Mouse (Mus musculus) spleen, adult 18-20 months (tissue): ENCODE results near the gene Cd300lb.
"Not testable (repeated sequence)": the region's sequence is repeated elsewhere in the genome, so short reads cannot be mapped to it uniquely, and the experiment has no call there.

Source experiments
- DNase-seq, 2 experiments: peaks; one replicate each; pipeline ENCODE4 v3.0.0; 2022; ENCODE audit warnings: mixed read lengths in 2 of 2

Gene Cd300lb

DNA sequence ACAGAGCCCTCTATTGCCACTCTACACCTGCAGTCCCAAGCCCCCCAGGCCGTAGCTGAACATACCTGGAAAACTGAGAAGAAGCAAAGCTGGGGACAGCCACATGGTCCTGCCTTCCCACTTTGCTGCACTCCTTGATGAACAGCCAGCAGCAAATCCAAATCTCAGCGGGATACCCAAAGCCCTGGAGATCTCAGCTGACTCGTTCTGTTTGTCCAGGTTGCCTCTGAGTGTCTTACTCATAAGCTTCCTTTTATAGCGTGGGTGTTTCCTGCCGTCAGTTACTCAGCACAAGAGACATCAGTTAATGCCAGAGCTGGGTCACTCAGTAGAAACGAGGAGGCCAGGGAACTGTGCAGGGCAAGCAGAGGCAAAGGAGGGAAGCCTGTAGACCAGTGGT lies at the start of gene Cd300lb:
Gene Cd300lb (minus strand): TSS at position 243 of the 400 bp plus-strand sequence.
- DNase-seq: no peak

DNA sequence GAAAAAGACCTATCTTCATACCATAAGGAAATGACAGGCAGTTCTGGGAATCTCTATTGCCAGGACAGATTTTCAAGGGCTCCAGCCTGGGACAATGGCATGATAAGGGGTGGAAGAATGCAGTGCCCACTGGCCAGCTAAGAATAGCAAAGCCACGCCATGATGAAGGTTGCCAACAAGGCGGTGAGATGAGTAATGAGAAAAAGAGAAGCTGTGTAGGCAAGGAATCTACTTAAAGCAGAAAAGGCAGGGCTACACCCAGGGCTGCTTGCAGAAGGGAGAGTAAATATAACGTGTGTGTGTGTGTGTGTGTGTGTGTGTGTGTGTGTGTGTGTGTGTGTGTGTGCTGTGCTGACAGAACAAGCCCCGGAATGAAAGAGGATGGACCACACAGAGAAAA lies 47.7 kb upstream of the Cd300lb start:
- no peak for DNase-seq

DNA sequence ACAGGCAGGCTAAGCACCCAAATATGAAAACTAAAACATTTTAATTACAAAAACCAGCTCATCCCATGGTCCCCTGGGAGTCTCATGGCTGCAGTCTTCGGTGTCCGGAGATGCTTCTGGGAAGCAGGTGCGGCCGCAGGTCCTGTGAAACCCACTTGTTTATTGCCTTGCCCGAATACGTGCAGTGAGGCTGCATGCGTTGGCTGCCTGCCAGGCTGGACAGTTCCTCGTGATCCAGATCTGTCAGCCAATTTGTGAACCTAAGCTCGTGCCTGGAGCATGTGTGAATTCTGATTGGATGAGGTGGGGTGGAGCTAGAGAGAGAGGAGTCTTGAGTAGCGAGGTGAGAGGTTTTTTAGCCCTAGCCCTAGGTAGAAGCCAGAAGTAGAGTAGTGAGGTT lies 38.5 kb upstream of the Cd300lb start:
- no peak for DNase-seq

DNA sequence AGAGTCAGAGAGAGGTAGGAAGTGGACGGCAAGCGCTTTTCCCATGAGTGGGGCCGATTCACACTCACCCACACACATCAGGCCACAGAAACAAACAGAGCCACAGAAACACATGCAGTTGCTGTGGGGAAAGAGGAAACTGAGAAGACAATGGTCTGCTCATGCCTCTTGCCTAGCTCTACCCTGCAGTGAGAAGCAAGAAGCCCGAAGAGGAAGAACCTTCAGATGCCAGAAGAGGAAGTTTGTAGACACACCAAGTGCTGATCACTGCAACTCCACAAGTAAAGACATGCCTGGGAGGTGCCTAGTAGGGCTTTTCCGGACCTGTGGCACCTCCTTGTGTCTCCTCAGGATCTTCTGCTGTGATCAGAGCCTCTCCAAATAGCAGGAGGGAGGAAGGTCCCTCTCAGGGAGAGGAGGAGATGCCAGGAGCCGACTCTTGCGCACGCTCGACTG lies 34.6 kb upstream of the Cd300lb start, which contains the start of gene Cd300c:
Gene Cd300c (minus strand): TSS at position 406 of the 456 bp plus-strand sequence.
- no peak for DNase-seq

DNA sequence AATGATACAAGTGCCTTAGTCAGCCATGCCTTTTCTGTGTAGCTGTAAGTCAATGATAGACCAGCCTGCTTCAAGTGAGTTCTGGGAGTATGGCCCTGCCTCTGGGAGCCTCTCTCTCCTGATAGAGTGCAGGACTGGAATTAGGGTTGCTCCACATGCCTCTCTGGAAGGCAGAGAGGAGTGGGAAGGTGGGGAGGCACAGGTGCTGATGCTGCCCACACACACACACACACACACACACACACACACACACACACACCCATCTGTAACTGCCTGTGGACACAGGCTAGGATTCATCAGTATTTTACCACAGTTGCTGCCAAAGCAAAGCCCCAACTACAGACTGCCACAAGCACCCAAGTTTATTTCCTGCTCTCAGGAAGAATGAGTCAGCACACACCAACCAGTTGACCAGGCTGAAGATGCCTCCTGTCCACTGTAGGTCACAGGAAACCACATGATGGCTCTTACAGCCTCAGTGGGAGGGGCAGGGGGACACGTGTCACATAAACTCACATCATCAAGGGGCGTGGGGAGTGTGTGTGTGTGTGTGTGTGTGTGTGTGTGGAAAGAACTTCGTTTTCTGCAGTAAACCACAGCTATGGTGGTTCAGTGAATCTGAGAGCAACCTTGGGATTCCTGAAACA lies 31.1 kb upstream of the Cd300lb start:
- no peak for DNase-seq

DNA sequence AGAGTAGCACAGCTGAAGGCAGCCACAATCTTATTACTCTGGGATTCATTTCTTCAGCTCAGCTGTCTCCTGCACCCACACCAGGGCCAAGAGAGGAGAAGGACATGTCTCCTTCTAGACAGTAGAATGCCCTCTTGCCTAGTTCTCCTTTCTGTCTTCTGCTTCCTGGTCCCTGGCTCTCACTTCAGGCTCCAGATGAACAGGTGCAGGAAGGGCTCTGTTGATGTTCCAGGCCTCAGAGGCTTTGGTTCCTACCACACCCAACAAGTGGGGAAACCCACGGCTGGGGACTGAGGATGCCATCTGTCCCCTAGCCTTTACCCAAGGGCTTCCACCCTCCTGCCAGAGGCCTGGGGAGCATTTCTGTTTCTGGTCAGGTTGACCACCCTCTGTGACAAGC lies 26.2 kb upstream of the Cd300lb start:
- no peak for DNase-seq

DNA sequence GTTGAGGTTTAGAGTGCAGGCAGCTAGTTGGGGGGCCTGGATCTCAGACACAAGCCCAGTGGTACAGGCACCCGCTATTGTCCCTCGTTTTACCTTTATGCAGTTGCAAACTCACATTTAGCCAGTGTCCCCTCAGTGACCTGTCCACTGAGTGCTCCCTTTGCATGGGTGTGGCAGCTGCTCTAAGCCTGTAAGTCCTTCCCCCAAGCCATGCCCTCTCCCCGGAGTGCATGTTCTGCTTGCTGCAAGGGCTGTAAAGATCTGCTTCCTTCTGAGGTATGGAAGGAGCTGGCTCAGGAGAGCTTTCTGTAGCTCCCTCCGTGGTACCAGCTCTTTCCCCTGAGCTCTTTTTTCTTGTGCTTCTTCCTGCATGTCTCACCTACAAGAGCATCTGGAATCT lies 595 bp downstream of the Cd300lb start:
- no peak for DNase-seq

DNA sequence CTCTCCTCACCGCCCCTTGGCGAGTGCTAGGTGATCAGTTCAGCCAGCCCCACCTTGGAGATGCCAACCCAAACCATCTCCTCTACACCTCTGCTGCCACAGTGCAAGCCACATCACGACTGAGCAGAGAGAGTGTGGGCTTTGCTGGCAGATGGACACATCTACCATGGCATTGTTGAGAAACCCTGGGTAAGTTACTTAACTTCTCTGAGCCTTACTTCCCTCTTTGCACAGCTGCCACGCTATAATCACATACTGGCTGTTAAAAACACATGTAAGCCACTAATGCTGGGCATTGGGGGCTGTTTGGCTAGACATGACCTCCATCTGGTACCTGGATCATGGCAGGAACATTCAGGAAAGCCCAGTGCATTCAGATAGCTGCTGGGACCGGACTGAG lies 3.1 kb downstream of the Cd300lb start:
- no peak for DNase-seq

DNA sequence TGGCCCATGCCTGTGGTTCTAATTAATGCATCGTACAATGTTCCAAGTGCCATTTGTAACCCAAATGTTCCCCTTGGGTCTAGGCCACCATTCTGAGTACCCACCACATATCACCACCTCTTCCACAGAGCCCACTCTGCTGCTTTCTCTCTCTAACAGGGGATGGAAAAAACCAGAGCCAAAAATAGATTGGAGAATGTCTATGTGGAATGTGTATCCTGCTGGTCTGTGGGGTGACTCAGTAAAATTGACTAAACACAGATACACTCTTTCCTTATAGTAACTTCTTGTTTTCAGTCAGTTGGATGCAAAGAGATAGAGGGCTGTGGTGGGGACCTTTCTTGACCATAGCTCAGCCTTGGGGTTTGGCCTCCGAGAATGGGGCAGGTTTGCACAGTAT lies 4.6 kb downstream of the Cd300lb start:
- no peak for DNase-seq

DNA sequence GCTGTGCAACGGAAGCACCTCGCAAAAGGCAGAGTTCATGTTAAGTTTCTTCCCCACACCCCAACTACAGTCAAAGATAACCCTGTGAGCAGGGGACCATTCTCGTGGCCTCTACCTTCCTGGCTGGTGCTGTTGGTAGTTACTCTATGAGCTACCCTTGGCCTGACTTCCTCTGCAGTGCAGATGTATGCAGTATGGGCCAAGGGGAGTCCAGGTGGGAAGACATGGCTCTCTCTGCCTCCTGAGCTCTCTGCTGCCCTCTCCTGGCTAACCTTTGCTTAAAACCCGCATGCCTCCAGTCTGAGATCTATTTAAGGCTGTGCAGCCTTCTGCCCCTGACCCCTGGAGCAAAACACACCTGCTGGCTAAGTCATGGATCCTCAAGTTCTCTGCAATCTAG lies 10.2 kb downstream of the Cd300lb start:
- peak in 1 of 2 experiments; percentile 52 for DNase-seq

DNA sequence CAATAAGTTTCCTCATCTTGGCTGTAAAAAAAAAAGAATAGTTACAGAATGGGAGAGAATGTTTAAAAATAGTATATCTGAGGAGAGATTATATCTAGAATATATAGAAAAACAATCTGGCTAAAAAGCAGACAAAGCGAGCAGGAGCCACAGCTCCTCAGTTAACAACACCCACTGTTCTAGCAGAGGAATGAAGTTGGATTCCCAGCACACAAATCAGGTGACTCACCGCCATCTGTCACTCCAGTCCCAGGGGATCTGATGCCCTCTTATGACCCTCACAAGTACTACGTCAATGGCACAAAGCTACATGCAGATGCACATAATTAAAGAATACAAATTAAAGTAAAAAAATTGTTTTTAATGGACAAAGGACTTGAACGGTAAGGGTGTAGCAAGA lies 11.7 kb downstream of the Cd300lb start:
- no peak for DNase-seq

DNA sequence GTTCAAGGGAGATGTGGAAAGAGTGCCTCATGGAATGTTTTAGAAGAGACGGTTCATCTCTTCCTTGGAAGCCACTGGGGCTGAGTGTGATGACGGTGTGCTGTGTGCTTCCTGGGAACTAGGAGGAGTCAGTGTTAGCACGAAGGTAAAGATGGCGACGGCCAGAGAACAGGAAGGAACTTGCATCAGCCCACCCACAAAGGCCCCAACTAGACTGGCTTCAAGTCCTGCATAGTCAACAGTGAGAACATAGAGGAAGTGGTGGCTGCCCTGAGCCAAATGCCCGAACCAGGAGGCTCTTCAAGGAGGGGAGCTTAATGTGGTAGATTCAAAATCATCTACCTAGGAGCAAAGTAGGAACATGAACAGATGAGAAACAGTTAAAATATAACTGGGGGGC lies 17.1 kb downstream of the Cd300lb start:
- DNase-seq: no peak

DNA sequence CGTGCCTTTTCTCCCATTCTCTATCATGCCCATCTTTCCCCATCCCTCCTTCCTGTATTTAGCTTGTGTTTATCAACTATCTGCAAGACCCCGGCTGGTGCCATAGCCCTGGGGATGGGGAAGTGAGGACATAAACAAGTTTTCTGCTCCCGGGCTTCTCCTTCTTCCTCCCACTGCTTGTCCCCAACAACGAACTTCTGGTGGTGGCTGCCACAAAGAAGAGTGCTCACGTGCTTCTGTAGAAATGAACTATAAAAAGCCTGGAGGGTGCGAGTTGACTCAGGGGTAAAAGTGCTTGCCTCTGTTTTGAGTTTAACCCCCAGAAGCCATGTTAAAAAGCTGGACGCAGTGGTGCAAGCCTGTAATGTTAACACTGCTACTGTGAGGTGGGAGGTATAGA lies 19.2 kb downstream of the Cd300lb start:
- no peak for DNase-seq

DNA sequence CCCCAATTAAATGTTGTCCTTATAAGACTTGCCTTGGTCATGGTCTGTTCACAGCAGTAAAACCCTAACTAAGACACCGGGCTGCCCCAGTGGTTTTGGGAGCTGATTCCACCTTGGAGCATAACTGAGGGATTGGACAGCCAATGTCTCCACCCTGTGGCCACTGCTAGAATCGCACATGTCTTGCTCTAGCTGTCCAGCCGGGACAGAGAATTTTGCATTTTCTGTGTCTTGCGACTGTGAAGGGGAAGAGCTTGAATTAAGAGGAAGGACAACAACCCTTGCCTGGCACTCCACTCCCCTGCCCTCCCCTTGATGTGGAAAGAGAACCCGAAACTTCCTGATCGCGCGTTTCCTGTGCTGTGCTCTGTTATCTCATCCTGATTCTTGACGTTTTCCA lies 21.3 kb downstream of the Cd300lb start:
- DNase-seq: peak; percentile 32 to 71

DNA sequence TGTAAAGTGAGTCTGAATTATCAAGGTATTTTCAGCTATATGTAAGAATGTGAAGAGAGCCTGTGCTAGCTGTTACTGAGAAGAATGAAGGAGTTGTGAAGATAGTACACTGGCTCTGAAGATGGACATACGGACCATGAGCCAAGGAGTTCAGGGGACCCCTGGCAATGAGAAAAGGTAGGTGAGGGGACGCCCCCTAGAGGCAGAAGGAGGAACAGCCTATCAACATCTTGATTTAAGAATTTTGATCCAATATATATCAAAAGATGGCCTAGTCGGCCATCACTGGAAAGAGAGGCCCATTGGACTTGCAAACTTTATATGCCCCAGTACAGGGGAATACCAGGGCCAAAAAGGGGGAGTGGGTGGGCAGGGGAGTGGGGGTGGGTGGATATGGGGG lies 24.6 kb downstream of the Cd300lb start:
- DNase-seq: not testable (repeated sequence)

DNA sequence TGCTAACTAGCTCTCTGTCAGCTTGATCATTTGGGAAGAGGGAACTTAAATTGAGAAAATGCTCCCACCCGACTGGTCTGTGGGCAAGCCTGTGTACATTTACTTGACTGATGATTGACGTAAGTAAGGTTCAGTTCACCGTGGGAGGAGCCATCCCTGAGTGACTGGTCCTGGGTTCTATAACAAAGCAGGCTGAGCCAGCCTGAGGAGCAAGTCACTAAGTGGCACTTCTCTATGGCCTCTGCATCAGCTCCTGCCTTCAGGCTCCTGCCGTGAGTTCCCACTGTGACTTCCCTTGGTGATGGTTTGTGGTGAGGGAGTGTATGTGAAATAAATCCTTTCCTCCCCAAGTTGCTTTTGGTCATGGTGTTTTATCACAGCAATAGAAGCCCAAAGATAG lies 26.1 kb downstream of the Cd300lb start:
- DNase-seq: no peak

DNA sequence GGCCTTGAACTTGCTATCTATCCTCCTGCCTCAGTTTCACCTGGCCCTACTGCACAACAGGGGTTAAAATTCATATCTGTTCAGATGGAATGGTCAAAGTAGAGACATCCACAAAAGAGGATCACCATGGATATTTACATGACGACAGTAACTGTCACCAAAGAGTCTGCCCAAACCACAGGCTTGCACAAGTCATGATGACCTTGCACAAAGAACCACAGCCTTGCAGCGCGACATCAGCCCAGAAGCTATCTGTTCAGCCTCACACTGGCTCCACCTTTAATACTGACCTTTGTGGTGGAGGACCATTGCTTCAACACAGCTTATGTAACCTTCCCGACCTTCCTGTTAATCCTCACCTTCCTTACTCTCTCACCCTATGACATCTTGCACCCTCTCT lies 26.6 kb downstream of the Cd300lb start:
- no peak for DNase-seq

DNA sequence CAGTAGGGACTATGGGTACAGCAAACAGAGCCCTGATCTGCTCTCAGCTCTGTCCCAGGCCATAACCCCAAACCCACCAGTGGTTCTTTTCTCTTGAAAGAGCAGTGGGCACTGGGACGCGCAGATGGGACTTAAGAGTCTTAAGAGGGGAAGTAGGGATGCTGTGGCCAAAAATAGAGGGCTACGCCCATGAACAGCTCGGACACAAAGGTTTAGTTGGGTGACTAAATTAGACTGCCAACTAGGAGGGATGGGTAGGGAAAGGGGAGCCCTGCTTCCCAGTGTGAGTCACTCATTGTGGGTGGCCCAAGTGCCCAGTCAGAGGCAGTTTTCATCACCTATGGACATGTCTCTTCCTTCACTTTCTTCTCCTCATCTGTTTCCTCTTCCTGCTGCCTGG lies 31.0 kb downstream of the Cd300lb start:
- DNase-seq: no peak

DNA sequence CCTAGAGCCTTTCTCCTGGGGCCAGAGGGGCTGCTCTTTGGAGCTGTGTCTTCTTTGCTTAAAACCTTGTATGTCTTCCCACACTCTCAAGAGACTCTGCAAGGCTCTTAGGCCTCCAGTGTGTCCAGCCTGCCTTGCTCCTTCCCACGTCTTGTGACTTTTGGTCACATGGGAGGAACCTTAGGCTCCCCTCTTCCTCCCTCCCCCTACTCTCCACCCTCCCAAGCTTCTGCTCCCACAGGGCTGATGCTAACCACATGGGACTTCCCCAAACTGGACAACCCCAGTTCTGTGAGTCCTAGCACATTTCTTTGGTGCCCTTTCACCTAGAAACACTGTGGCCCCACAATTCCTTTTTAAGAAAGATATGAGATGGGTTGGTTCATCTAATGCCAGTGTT lies 36.2 kb downstream of the Cd300lb start:
- peak in 1 of 2 experiments; percentile 24 for DNase-seq

DNA sequence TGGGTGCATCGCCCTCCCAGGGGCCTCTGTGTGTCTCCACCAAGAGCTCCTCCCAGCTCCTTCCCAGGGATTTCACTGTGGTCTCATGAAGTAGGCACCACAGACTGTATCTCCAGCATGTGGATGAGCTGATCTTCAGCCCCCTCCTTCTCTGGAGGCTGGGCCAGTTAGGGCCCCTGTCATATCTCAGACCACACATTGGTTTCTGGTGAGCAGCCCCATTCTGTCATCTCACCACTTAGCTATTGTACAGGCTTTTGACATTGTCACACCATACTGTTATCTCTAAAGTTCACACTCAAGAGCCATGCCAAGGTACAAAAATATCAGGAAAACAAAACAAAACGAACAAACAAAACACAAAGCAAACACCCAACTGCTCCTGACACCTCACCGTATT lies 38.1 kb downstream of the Cd300lb start:
- DNase-seq: no peak

DNA sequence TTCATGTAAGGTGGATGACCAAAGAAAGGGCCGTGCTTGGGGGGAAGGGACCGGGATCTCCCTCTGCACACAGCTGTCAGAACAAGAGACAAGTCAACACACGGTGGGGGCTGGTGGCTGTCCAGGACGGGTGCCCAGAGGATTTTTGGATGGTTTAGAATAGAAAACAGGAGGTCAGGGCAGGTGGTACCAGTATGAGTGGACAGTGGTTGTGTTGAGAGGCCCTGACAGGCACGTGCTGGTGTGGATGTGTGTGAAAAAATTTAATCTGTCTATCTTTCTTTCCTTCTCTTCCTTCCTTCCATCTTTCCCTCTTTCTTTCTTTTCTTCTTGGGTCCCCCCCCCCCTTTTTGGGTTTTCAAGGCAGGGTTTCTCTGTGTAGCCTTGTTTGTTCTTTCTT lies 43.6 kb downstream of the Cd300lb start:
- no peak for DNase-seq

DNA sequence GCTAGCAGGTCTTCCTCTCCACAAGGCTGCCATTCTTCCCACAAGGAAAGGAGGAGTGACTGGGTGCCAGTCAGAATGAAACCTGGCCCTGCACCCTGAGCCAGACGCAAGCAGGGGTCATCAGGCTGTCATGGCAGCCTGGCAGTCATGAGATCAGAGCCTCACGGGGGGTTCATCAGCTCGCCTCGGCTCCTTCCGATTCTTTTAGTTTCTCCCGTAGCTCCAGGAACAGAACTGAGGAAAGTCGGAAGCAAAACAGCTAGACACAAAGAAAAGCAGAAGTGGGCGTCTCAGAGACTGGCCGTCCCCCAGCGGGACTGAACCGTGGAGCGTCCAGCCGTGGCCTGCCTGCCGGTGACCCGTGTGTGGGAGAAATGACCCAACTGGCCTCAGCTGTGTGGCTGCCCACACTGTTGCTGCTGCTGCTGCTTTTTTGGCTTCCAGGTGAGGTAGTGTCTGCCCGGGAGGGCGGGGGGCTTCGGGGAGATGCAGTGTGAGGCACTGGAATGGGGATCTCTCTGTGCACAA lies 44.1 kb downstream of the Cd300lb start, which contains the start of gene Cd300a:
Gene Cd300a (plus strand): TSS at position 51 of the 528 bp plus-strand sequence.
- peak in 1 of 2 experiments; percentile 32 for DNase-seq

DNA sequence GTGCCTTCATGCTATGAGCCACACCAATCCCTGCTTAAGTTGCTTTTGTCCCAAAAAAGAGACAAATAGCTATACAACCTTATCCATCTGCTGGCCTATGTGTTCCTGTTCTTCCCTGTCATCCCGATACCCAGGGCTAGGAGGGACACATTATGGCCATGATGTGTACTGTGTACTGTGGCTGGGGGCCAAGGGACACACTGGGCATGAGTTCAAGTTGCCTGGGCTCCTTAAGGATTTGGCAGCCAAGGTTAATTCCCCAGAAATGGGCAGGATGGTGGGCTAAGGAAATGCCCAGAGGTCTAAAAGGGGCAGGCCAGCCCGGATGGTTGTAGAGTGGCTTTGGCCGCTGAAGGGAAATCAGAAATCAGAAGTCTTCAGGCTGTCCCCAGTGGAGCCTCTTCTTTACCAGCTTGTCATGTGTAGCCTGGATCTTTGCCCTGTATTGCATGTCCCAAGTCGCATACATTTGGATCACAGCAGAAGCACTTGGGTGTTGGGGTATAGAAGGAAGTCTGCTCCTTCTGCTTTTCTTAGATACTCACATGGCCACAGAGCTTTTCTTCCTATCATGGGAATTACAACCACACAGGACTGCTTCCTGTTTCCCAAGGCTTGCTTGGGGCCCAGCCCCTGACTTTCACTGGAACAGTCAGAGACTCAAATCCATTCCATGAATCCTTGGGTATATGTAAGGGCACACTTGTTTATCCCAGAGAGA lies 49.6 kb downstream of the Cd300lb start:
- no peak for DNase-seq

DNA sequence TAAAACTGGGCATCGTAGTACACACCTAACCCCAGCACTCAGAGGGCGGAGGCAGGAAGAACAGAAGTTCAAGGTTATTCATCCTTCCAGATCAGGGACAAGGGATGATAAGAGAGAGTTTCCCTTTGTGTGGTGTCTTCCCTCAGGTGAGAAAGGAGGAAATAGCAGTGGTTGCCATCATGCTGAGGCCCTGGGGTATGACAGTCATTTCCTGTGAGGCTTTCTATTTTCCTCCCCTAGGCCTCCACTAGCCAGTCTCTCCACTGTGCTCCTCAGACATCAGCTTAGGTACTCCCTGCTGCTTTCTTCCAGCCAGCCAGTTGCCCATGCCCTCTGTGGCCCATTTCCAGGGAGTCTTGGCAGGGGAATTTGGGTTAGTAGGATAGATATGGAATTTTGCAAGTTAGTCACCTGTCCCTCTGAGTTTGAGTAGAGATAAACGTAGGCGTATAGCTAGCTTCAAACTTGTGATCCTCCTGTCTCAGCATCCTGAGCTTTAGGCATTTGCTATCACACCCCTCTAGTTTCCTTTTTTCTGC lies 50.9 kb downstream of the Cd300lb start:
- DNase-seq: no peak
